Mouse (Mus musculus) spleen, postnatal 10 days (tissue): ENCODE results near the gene Pbx1.

Experiments used
- DNase-seq, 2 experiments: peaks; one replicate each; pipeline ENCODE4 v3.0.0; 2021 to 2022; ENCODE audit warnings: low spot score in 2 of 2

Pbx1 gene

DNA sequence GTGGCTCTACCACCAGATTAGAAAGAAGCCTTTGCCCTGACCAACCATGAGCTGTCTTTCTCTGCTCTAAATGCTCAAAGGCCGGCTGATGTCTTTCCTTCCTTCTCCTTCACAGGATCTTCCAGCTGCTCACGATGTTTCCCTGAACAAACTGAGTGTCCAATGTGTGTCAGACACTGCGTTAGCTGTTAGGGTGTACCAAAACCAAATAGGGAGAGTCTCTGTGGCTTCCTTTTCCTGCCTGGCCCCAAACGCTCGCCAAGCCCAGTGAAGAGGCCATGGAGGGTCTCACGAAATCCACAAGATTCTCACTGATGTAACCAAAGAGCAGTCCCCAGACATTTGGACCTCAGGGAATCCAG lies 47.5 kb downstream of the Pbx1 start:
- DNase-seq: no peak

GRCm38 (mm10) chr1:168383832-168384593 lies 48.1 kb downstream of the Pbx1 start:
- no peak for DNase-seq

- no peak for DNase-seq
Measured at GRCm38 (mm10) chr1:168382823-168383157, 49.3 kb downstream of the Pbx1 start.

DNA sequence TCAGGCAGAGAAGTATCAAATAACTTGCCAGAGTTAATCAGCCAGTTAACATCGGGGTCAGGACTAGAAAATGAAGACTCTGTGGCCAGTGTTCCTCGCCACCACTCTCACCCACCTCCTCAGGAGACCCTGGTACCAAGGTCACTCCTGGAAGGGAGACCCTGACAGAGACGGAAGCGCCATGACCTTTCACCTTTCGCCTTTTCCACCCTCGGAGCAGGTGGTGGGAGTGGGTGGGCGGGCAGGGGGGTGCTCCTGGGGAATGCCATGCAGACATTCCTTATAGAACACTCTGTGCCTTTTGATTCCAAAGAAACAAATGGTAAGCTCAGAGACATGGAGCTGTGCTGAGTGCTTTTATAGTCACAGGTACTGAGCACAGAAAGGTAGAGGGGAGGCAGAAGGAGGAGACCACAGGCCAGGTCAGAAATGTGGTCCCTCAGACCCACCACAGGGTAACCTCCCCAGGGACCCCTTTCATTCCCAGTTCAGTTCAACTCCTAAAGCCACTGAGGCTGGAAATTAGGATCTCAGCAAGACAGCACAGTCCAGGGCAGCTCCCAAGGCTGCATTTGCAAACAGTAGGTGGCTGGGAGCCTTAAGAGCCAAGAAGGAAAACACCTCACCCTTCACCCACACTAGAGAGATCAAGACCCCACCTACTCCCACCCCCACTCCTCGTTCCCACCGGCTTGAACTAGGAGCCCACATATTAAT lies 49.8 kb downstream of the Pbx1 start:
- DNase-seq: no peak

GRCm38 (mm10) chr1:168381451-168381850 lies 50.6 kb downstream of the Pbx1 start:
- DNase-seq: no peak

DNA sequence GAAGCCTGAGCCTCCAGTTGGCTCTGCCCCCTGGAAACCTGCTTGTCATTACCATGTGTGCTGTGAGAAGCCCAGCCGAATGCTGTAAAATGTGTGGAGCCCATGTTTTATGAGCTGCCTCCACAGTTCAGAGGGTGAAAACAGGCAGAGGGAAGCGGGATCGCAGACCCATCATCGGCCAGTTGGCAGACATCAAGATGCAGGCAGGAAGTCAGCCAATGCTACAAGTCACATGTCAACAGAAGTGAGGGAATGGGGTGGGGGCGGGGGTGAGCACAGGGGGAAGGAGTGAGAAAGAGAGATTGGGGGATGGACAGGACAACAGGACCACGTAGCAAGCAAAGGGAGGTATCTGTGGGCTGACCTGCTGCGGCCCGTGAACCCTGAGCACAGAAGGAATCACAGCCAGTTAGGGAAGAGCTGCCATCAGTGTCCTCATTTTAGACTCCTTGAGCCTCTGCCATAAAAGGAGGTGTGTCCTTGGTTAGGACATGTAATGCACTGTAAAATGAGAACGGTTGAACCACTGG lies 51.8 kb downstream of the Pbx1 start:
- DNase-seq: no peak

GRCm38 (mm10) chr1:168377650-168378049 lies 54.4 kb downstream of the Pbx1 start:
- DNase-seq: no peak

- DNase-seq: no peak
Measured at GRCm38 (mm10) chr1:168376330-168376729, 55.7 kb downstream of the Pbx1 start.

DNA sequence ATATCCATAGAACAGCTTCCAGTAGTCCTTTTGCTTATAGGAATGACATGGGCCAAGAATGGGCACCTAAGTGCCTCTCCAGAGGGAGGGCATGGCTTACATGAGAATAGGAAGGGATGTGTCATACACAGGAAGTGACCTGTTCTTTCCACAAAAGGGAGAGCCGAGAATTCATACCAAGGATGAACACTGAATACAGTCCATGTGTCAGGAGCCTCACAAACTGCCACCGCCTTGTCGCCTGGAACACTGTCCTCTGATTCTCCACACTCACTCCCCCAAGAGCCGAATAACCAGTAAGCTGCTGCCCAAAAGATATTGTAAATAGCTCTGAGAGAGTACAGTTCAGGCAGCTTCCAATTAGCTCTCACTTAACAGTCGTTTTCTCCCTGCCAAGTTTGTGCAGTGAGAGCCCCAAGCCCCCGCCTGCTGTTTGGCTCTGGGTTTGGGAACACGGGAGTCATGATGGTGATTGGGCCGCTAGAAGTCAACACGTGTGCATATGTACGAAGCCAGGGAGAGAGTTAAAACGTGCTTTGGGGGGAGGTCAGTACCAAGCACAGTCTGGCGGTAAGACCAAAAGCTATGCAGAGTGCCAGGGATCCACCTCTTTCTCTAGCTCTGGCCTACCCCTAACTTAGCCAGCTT lies 57.0 kb downstream of the Pbx1 start:
- DNase-seq: no peak

DNA sequence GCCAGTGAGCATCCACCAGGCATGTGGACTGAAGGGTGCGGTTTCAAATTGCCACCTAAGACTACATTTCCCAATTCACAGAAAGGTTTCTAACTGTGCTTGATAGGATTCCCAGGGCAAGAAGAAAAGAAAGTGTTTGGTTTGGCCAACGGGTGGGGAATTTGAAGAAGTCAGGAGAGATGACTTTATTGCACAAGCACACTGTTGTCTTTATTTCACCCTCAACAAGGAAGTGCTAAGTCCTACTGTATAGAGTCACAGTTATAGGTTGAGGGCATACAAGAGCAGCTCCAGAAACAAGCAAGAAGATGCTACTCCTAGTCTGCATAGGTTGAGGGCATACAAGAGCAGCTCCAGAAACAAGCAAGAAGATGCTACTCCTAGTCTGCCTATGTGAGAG lies 60.0 kb downstream of the Pbx1 start:
- DNase-seq: no peak

GRCm38 (mm10) chr1:168370966-168371365 lies 61.1 kb downstream of the Pbx1 start:
- DNase-seq: no peak

- no peak for DNase-seq
Measured at GRCm38 (mm10) chr1:168366261-168366660, 65.8 kb downstream of the Pbx1 start.

GRCm38 (mm10) chr1:168364325-168364724 lies 67.7 kb downstream of the Pbx1 start:
- no peak for DNase-seq

DNA sequence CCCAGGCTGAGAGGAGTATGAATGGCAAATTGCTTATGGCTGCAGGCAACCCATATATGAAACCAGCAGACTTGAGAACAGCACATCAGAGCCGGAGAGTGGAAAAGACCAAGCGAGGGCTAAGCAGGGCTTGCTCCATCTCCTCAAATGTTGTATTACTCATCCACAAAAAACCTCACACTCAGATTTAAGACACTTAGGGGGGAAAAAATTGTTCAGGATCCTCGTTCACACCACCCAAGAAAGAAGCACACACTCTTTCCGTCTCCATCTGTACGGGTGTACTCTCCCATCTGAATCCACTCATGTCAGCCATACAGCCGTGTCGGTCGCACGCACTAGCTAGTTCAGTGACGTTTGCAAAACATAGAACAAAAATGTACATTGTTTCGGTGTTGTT lies 69.0 kb downstream of the Pbx1 start:
- no peak for DNase-seq

DNA sequence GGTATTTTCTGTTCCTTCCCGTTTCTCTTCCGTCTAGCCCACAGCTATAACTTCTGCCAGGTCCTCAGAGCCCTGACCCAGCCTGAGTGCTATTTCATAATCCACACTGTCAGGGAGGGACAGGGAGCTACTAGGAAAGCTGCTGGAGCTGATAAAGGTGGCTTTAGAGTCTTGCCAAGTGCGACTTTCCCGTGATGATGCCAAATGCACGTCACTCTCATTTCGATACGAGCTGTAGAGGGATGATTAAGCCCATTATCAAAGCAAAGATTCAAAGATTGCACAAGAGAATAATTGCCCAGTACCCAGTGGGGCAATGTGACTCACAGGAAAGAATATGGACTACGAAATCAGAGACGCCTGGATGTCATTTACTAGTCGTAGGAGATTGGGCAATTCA lies 69.6 kb downstream of the Pbx1 start:
- DNase-seq: no peak

DNA sequence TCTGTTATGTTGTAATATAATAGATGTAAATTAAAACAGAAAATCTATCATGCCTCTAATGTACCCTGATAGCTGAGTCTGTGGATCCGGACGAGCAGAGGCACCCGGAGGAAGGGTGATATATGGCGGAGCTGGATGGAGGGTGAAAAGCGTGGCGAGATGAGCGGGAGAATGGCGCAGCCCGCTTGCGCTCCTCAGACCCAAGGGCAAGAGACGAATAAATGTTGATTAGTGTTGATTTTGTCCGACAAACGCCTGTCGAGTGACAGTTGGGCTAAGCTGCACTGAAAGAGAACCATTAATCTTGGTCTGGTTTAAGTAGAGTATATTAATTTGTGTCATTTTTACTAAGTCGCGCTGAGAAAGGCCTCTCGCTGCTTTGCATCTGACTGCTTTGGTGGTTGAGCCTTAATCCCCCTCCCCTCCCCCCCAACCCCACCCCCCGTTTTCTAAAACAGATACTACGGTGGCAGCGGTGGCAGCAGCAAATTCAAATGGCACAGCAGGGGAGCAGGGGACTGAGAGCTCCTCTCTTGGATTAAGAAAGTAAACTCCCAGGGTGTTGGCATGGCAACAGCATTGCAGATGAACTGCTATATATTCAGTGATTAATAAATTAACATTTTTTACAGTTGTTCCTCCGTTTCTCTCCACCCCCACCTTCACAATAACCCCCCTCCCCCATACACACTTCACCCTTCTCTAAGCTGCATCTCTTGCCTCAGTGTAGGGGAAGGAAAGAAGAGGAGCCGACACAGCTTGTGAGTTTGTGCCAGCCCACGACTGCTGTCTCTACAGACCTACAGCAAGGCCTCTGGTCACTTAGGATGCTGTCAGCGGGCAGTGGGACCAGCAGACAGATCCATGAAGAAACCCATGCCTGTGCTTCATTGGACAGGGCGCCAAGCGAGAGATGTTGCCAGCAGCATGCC lies 74.1 kb downstream of the Pbx1 start:
- no peak for DNase-seq

DNA sequence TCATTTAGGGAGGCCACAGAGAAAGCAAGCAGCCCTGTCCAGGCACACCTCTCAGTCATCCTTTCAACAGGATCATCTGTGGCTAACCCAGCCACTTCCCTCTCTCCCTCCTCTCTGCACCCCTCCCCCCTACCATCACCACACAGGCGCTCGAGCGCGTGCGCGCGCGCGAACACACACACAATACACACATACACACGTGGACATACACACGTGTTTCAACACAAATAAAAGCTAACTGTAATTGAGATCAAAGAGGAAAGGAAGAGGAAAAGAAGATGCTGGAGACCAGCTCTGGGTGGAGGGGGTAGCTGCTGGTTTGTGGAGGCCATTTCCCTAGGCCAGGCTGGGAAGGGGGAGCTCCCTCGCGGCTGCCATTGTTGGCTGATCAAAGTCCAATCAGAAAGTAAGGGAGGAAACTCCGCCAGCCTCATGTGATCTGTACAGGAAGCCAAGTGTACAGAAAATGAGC lies 75.1 kb downstream of the Pbx1 start:
- no peak for DNase-seq

DNA sequence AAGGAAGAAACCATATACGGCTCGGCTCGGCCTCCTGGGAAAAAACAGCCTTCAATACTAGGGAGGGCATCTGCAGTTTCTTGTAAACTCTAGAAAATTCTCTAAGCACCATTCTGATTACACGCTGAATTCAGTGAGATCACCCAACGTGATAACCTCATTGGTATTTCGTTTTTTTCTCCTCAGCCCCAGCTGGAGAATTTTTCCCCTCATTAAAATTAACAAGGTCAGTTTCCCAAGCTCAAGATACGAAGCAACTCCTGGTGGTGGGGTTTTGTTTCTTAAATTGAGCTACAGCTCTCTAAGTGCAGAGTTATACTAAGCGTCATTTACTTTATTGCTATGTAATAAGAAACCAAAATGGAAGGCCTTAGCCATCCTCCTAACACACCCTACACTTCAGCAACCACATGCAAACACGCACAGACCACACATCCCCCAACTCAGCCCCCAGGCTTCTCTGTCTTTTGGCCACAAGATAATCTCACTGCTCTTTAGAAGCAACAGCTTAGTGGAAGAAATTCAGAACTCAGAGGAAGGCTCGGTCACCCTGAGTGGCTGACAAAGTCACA lies 76.0 kb downstream of the Pbx1 start:
- DNase-seq: no peak

- no peak for DNase-seq
Measured at GRCm38 (mm10) chr1:168354934-168355333, 77.1 kb downstream of the Pbx1 start.

- no peak for DNase-seq
Measured at GRCm38 (mm10) chr1:168348036-168348784, 83.9 kb downstream of the Pbx1 start.

DNA sequence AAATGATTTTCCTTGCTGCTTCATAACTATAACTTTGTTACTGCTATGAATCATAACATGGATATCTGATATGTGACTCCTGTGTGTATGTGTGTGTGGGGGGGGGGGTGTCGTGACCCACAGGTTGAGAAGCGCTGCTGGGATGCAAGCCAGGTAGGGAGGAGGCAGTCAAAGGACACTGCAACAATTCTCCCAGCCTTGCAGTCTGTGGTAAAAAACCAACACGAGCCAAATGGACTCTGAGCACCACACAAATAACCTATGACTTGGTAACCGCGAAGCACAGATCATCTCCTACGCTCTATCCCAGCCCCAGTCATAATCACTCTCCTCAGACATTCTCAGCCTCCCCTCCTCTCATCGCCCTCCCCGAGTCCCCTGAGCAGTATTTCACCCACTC lies 87.2 kb downstream of the Pbx1 start:
- no peak for DNase-seq
